Mouse (Mus musculus) midbrain, embryonic 16.5 days (tissue): ENCODE data around the gene 1700018B08Rik. TPM values are rescaled to one million over a fixed set of nuclear protein-coding genes. Genes with fewer than 3 reads are reported as not detected.
A peak's percentile ranks its signal among the peaks of the same experiment; 100 is the strongest.

Experiments
- ATAC-seq: fragments of 200-750 bp; cut with Nextera tagmentation; 2 replicates; pipeline ENCODE4 v1.8.0; 2017; ENCODE audit warnings: moderate TSS enrichment
- H3K27ac ChIP-seq: fragments of 300-500 bp; sonication (generic); 2 replicates; pipeline ENCODE4 v1.5.1; 2014; ENCODE audit warnings: mild to moderate bottlenecking, low read length, mixed read lengths
- H3K27me3 ChIP-seq: fragments of 300-500 bp; sonication (generic); 2 replicates; pipeline ENCODE4 v1.6.1; 2014; ENCODE audit warnings: low read depth, low read length, mixed read lengths; ENCODE audit not compliant: control insufficient read depth, insufficient read depth
- H3K36me3 ChIP-seq: fragments of 300-500 bp; sonication (generic); 2 replicates; pipeline ENCODE4 v1.6.1; 2014; ENCODE audit warnings: mild to moderate bottlenecking, low read length, moderate library complexity, mixed read lengths; ENCODE audit not compliant: control insufficient read depth, insufficient read depth
- H3K4me1 ChIP-seq: fragments of 300-500 bp; sonication (generic); 2 replicates; pipeline ENCODE4 v1.6.1; 2014; ENCODE audit warnings: mild to moderate bottlenecking, low read length, mixed read lengths; ENCODE audit not compliant: control insufficient read depth, insufficient read depth
- H3K4me2 ChIP-seq: fragments of 300-500 bp; sonication (generic); 2 replicates; pipeline ENCODE4 v1.6.1; 2014; ENCODE audit warnings: mild to moderate bottlenecking, low read length, mixed read lengths
- H3K4me3 ChIP-seq: fragments of 300-500 bp; sonication (generic); 2 replicates; pipeline ENCODE4 v1.5.1; 2014; ENCODE audit warnings: low read depth, mild to moderate bottlenecking, low read length, moderate library complexity, mixed read lengths
- H3K9ac ChIP-seq: fragments of 300-500 bp; sonication (generic); 2 replicates; pipeline ENCODE4 v1.6.1; 2014; ENCODE audit warnings: low read depth, low read length, mixed read lengths
- H3K9me3 ChIP-seq: fragments of 300-500 bp; sonication (generic); replicated peaks from 2 replicates; pipeline ENCODE4 v1.6.1; 2014; ENCODE audit warnings: mild to moderate bottlenecking, low read length, mixed read lengths; ENCODE audit not compliant: control insufficient read depth, poor library complexity, severe bottlenecking
- WGBS: fragments of 180-500 bp; shearing (Covaris S2); extraction: QIAGEN DNeasy Blood & Tissue Kit; methylation state at CpG from one replicate; pipeline ENCODE4 v1.1.7; 2014; 5-methylcytosine and 5-hydroxymethylcytosine counted together
- polyA plus RNA-seq: library from polyadenylated mRNA; unstranded; fragments of >200 nt; fragmentation: Nextera tagmentation; extraction: Ambion mirVana; gene quantifications from 2 replicates; pipeline ENCODE4 v1.2.1, GENCODE M21; 2015

The 1700018B08Rik gene
- polyA plus RNA-seq, 1 experiment from 2014 or later, result not detected

GRCm38 (mm10) chr8:121530639-121531038 is 13.5 kb downstream of the 1700018B08Rik start:
- no peak overlapping the region for H3K27ac ChIP-seq
- no peak for ATAC-seq
- H3K27me3 ChIP-seq, result no peaks in the 10 kb centered on the region
- H3K4me2 ChIP-seq, result no peak overlapping the region
- H3K4me3 ChIP-seq, result no peak overlapping the region
- no peaks in the 10 kb centered on the region for H3K4me1 ChIP-seq
- no peak overlapping the region for H3K9ac ChIP-seq
- WGBS, result 82% methylated on average over 10 of the region's 10 CpGs
- H3K9me3 ChIP-seq, result no peaks in the 10 kb centered on the region
- H3K36me3 ChIP-seq, result no peaks in the 10 kb centered on the region

- H3K27ac ChIP-seq, result no peak overlapping the region
Measured at GRCm38 (mm10) chr8:121528790-121529189, 15.3 kb downstream of the 1700018B08Rik start.

GRCm38 (mm10) chr8:121527751-121528150 is 16.4 kb downstream of the 1700018B08Rik start:
- H3K27ac ChIP-seq, result no peak overlapping the region
- no peak overlapping the region for H3K4me3 ChIP-seq
- H3K9ac ChIP-seq, result no peak overlapping the region
- no peaks in the 10 kb centered on the region for H3K9me3 ChIP-seq
- no peak for ATAC-seq
- 0 out of 2 replicates have a peak, but pooled peaks cover 3% of the 10 kb centered on the region for H3K27me3 ChIP-seq
- no peak overlapping the region for H3K4me2 ChIP-seq
- 87% methylated on average over 9 of the region's 9 CpGs for WGBS
- H3K36me3 ChIP-seq, result no peaks in the 10 kb centered on the region
- H3K4me1 ChIP-seq, result no peaks in the 10 kb centered on the region

More at GRCm38 (mm10) chr8:121528790-121529189, 15.3 kb downstream of the 1700018B08Rik start:
- Histone ChIP-seq H3K4me3 (no peak overlapping the region), H3K9ac (no peak overlapping the region), H3K36me3 (no peaks in the 10 kb centered on the region), H3K9me3 (no peaks in the 10 kb centered on the region), H3K27me3 (0 out of 2 replicates have a peak, but pooled peaks cover 3% of the 10 kb centered on the region), H3K4me2 (no peak overlapping the region), H3K4me1 (no peaks in the 10 kb centered on the region)
- ATAC-seq, result no peak
- 90% methylated on average over 15 of the region's 15 CpGs for WGBS

- Histone ChIP-seq H3K4me2 (no peak overlapping the region), H3K36me3 (no peaks in the 10 kb centered on the region), H3K4me3 (no peak overlapping the region), H3K9ac (no peak overlapping the region), H3K27ac (no peak overlapping the region), H3K9me3 (no peaks in the 10 kb centered on the region), H3K27me3 (0 out of 2 replicates have a peak, but pooled peaks cover 3% of the 10 kb centered on the region), H3K4me1 (no peaks in the 10 kb centered on the region)
- WGBS, result 73% methylated on average over 6 of the region's 6 CpGs
- no peak for ATAC-seq
Measured at GRCm38 (mm10) chr8:121526811-121527550, 17.1 kb downstream of the 1700018B08Rik start.

- H3K27ac ChIP-seq, result no peak overlapping the region
- ATAC-seq, result no peak
- H3K36me3 ChIP-seq, result no peaks in the 10 kb centered on the region
- H3K27me3 ChIP-seq, result 0 out of 2 replicates have a peak, but pooled peaks cover 3% of the 10 kb centered on the region
- no peak overlapping the region for H3K9ac ChIP-seq
- H3K4me3 ChIP-seq, result no peak overlapping the region
- no peak overlapping the region for H3K4me2 ChIP-seq
- H3K9me3 ChIP-seq, result no peaks in the 10 kb centered on the region
- no peaks in the 10 kb centered on the region for H3K4me1 ChIP-seq
- 82% methylated on average over 18 of the region's 18 CpGs for WGBS
Measured at GRCm38 (mm10) chr8:121525111-121525818, 18.9 kb downstream of the 1700018B08Rik start.

GRCm38 (mm10) chr8:121513429-121513828 is 30.7 kb downstream of the 1700018B08Rik start:
- Histone ChIP-seq H3K4me2 (no peak overlapping the region), H3K9ac (no peak overlapping the region), H3K9me3 (no peaks in the 10 kb centered on the region), H3K27ac (no peak overlapping the region), H3K36me3 (no peaks in the 10 kb centered on the region), H3K27me3 (peaks cover 16% of the 10 kb centered on the region), H3K4me3 (no peak overlapping the region), H3K4me1 (no peaks in the 10 kb centered on the region)
- 8% methylated on average over 12 of the region's 12 CpGs for WGBS
- ATAC-seq, result peak; percentile 82

GRCm38 (mm10) chr8:121511751-121512150 is 32.4 kb downstream of the 1700018B08Rik start:
- Histone ChIP-seq H3K4me2 (no peak overlapping the region), H3K4me1 (peaks cover under 1% of the 10 kb centered on the region; the same call in 1 of the 2 replicates), H3K4me3 (no peak overlapping the region), H3K36me3 (no peaks in the 10 kb centered on the region), H3K27ac (no peak overlapping the region), H3K27me3 (peaks cover 16% of the 10 kb centered on the region), H3K9ac (no peak overlapping the region), H3K9me3 (no peaks in the 10 kb centered on the region)
- ATAC-seq, result no peak
- WGBS, result 39% methylated on average over 9 of the region's 9 CpGs

GRCm38 (mm10) chr8:121497621-121498020 is 46.5 kb downstream of the 1700018B08Rik start:
- Histone ChIP-seq H3K27me3 (no peaks in the 10 kb centered on the region), H3K36me3 (no peaks in the 10 kb centered on the region), H3K9ac (no peak overlapping the region), H3K27ac (no peak overlapping the region), H3K9me3 (no peaks in the 10 kb centered on the region), H3K4me3 (no peak overlapping the region), H3K4me2 (no peak overlapping the region), H3K4me1 (no peaks in the 10 kb centered on the region)
- 86% methylated on average over 6 of the region's 6 CpGs for WGBS
- no peak for ATAC-seq

GRCm38 (mm10) chr8:121491633-121492032 is 52.5 kb downstream of the 1700018B08Rik start:
- Histone ChIP-seq H3K4me3 (no peak overlapping the region), H3K27ac (no peak overlapping the region), H3K27me3 (no peaks in the 10 kb centered on the region), H3K9me3 (no peaks in the 10 kb centered on the region), H3K36me3 (no peaks in the 10 kb centered on the region), H3K4me2 (no peak overlapping the region), H3K4me1 (no peaks in the 10 kb centered on the region), H3K9ac (no peak overlapping the region)
- ATAC-seq, result no peak
- 58% methylated on average over 9 of the region's 9 CpGs for WGBS
